Mouse (Mus musculus) lung, adult 2 months (tissue): Measurements from ENCODE around the gene Myo9b.

Experiments
- CTCF ChIP-seq: fragments of 200-500 bp; IDR thresholded peaks from 2 replicates; pipeline ENCODE4 v1.5.1; 2011; ENCODE audit warnings: mild to moderate bottlenecking, low read length, control low read depth; ENCODE audit not compliant: insufficient read depth
- POLR2A ChIP-seq: fragments of 200-500 bp; IDR thresholded peaks from 2 replicates; pipeline ENCODE4 v1.6.1; 2011; ENCODE audit warnings: low read depth, mild to moderate bottlenecking, control low read depth, low read length, borderline replicate concordance; ENCODE audit errors: extremely low read depth

DNA sequence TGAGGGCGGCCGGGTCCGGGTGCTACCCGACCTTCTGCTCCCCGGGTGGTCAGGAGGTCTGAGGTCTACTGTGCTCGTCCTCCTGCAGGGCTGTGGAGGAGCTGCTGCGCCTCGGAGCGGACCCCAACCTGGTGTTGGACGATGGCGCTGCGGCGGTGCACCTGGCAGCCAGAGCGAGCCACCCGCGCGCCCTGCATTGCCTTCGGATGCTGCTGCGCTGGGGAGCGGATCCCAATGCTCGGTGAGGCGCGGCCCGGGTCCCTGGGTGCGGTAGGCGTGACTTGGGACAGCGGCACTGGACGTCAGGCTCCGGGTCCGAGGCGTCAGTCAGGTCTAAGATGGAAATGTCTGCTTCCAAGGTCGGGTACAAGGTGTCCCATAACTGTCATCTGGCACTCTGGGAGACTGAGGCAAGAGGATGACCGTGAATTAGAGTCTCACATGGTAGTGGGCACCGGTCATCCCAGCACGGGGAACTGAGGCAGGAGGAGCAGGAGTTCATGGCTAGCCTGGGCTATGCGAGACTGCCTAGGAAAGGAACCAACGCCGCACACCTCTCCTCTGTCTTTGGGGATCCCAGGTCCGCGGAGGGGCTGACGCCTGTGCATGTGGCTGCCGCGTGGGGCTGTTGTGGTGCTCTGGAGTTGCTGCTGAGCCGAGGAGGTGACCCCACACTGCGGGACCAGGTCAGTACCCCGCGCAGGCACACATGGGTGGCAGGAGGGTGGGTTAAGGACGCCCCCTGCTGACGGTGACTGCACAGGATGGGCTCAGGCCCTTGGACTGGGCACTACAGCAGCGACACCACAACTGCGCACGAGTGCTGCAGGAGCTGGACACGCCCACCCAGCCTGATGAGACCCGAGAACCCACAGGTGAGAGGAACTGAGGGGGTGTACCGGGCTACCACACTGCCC, 133.8 kb downstream of the Myo9b start:
- TF ChIP-seq POLR2A (no peak), CTCF (peak; percentile 70)
